Mouse (Mus musculus) embryonic facial prominence, embryonic 13.5 days (tissue): Measurements from ENCODE around the gene E130114P18Rik. TPM values are rescaled to one million over a fixed set of nuclear protein-coding genes. Genes with fewer than 3 reads are reported as not detected.

ENCODE experiments used
- ATAC-seq: fragments of 200-750 bp; cut with Nextera tagmentation; 2 replicates; pipeline ENCODE4 v1.8.0; 2017; ENCODE audit warnings: low read depth; ENCODE audit not compliant: insufficient number of reproducible peaks, insufficient read depth, low FRiP score, low TSS enrichment
- H3K27ac ChIP-seq: fragments of 300-500 bp; sonication (generic); 2 replicates; pipeline ENCODE4 v1.5.1; 2015; ENCODE audit warnings: moderate library complexity, mild to moderate bottlenecking, inconsistent platforms
- H3K27me3 ChIP-seq: fragments of 300-500 bp; sonication (generic); 2 replicates; pipeline ENCODE4 v1.6.1; 2015; ENCODE audit warnings: mild to moderate bottlenecking, inconsistent platforms
- H3K36me3 ChIP-seq: fragments of 300-500 bp; sonication (generic); 2 replicates; pipeline ENCODE4 v1.6.1; 2015; ENCODE audit warnings: mild to moderate bottlenecking, inconsistent platforms
- H3K4me1 ChIP-seq: fragments of 300-500 bp; sonication (generic); 2 replicates; pipeline ENCODE4 v1.6.1; 2015; ENCODE audit warnings: inconsistent platforms
- H3K4me2 ChIP-seq: fragments of 300-500 bp; sonication (generic); 2 replicates; pipeline ENCODE4 v1.6.1; 2015; ENCODE audit warnings: moderate library complexity, mild to moderate bottlenecking, inconsistent platforms
- H3K4me3 ChIP-seq: fragments of 300-500 bp; sonication (generic); 2 replicates; pipeline ENCODE4 v1.5.1; 2015; ENCODE audit warnings: mild to moderate bottlenecking, inconsistent platforms
- H3K9ac ChIP-seq: fragments of 300-500 bp; sonication (generic); 2 replicates; pipeline ENCODE4 v1.6.1; 2015; ENCODE audit warnings: mild to moderate bottlenecking, inconsistent platforms
- H3K9me3 ChIP-seq: fragments of 300-500 bp; sonication (generic); 2 replicates; pipeline ENCODE4 v1.6.1; 2016; ENCODE audit warnings: inconsistent platforms
- WGBS: fragments of 180-500 bp; shearing (Covaris S2); methylation state at CpG from one replicate; pipeline ENCODE4 v1.1.7; 2015; ENCODE audit warnings: mixed read lengths; 5-methylcytosine and 5-hydroxymethylcytosine counted together
- polyA plus RNA-seq: library from polyadenylated mRNA; unstranded; fragments of >200 nt; fragmentation: Nextera tagmentation; extraction: Ambion mirVana; gene quantifications from 2 replicates; pipeline ENCODE4 v1.2.1, GENCODE M21; 2015

Gene E130114P18Rik
- polyA plus RNA-seq, 1 experiment from 2014 or later, result 5.0 TPM

DNA sequence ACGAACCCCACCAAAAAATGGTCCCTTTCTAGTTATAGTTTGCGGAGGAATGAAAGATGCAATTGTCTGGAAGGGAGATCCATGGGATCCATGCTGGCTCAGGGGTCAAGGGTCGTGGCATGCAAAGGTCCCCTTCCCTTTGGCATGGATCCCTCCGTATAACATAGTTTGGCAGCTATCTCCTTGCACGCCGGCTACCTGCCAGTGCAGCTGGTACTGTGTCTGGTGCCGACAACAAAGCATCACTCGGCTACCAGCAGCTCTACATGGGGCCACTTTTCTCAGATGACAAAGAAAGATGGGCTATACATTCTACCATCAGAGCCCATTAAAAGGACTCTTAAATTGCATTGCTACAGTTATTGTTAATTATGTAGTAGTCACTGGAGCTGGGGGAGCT is 169.2 kb downstream of the E130114P18Rik start:
- no peak for ATAC-seq

DNA sequence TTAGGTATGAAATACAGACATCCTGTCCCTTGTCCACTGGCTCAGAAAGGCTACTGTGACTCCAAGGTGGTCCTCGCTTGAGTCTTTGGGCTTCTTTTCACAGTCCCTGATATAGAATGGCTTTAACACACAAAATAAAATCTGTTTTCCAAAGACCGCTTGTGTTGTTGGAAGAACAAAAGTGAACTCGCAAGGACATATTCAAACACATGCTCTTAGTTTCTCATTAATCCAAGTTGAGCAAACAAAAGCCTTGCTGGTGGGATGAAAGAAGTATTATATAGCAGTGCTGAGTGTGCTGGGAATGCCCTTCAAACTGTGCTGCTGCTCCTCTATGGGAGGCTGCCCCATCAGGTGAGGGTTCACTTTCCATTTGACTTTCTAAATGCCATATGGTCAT is 169.7 kb downstream of the E130114P18Rik start:
- no peaks in the 10 kb centered on the region for H3K36me3 ChIP-seq
- ATAC-seq, result no peak
- H3K27ac ChIP-seq, result no peak overlapping the region
- WGBS, result 89% methylated on average over 3 of the region's 3 CpGs
- H3K9ac ChIP-seq, result no peak overlapping the region
- H3K27me3 ChIP-seq, result no peaks in the 10 kb centered on the region
- no peak overlapping the region for H3K4me2 ChIP-seq
- H3K4me1 ChIP-seq, result peaks cover 49% of the 10 kb centered on the region
- no peaks in the 10 kb centered on the region for H3K9me3 ChIP-seq
- H3K4me3 ChIP-seq, result no peak overlapping the region

More for the DNA sequence above, 169.2 kb downstream of the E130114P18Rik start:
- Histone ChIP-seq H3K27ac (no peak overlapping the region), H3K4me1 (peaks cover 49% of the 10 kb centered on the region), H3K4me3 (no peak overlapping the region), H3K27me3 (no peaks in the 10 kb centered on the region), H3K9me3 (no peaks in the 10 kb centered on the region), H3K9ac (no peak overlapping the region), H3K36me3 (no peaks in the 10 kb centered on the region), H3K4me2 (no peak overlapping the region)
- 53% methylated on average over 8 of the region's 8 CpGs for WGBS

DNA sequence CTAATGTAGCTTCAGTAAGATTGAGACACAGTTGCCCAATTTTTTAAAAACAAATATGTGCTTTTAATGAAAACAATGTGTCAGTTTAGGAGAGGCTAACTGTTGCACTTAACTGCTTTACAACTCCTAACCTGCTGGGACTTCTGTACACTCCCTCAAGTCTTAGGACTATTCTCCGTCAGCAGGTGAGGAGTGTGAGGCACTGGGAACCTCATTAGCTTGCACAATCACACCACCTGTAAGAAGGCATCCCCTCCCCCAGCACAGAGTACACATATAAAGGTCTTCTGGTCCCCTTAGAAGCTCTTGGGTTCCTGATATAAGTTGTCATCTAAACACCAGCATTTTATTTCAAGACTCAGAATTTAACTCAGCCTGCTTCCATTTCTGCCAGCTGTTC is 170.7 kb downstream of the E130114P18Rik start:
- Histone ChIP-seq H3K4me3 (no peak overlapping the region), H3K4me2 (no peak overlapping the region), H3K9me3 (no peaks in the 10 kb centered on the region), H3K27ac (no peak overlapping the region), H3K4me1 (peaks cover 46% of the 10 kb centered on the region), H3K36me3 (no peaks in the 10 kb centered on the region), H3K27me3 (no peaks in the 10 kb centered on the region), H3K9ac (no peak overlapping the region)
- ATAC-seq, result no peak
- WGBS, result 63% methylated on average over 1 of the region's 1 CpGs

DNA sequence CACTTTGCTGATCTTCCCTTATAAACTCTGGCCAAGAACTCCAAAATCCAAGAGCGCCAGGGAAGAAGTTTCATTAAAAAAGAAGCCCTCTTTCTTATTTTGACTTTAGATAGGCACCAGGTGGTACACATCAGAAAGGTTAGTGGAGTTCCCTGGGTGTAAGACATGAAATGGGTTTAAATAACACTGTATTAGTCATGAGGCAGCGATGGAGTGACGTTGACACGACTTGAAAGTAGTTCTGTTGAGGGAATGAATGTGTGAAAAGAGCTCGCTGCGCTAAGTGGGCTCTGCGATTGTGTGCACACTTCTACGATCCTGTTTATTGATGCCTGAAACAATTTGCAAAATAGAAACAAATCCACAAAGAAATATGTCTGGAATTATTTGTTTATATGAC is 171.4 kb downstream of the E130114P18Rik start:
- Histone ChIP-seq H3K4me2 (no peak overlapping the region), H3K27ac (no peak overlapping the region), H3K9me3 (no peaks in the 10 kb centered on the region), H3K4me3 (no peak overlapping the region), H3K27me3 (no peaks in the 10 kb centered on the region), H3K36me3 (no peaks in the 10 kb centered on the region), H3K4me1 (peaks cover 45% of the 10 kb centered on the region), H3K9ac (no peak overlapping the region)
- ATAC-seq, result no peak
- WGBS, result 74% methylated on average over 8 of the region's 8 CpGs

DNA sequence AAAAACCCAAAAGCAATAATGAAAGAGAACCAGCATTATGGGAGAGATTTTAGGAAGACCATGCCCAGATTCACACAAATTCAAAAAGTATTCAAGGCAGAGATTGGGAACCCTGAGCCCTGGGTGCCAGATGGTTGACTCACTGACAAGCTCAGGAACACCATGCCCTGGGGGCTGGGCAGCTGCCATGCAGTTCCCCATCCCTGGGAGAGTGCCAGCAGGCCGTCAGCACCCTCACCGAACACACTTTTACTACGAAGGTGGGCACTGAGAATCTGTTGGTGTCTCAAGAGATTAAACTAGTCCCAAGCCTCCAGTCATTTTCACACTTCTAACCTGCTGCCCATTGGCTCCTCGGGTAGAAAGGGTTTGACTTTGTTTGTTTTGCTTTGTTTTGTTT is 175.3 kb downstream of the E130114P18Rik start:
- Histone ChIP-seq H3K27ac (no peak overlapping the region), H3K4me3 (no peak overlapping the region), H3K4me2 (no peak overlapping the region), H3K4me1 (peaks cover 25% of the 10 kb centered on the region), H3K27me3 (no peaks in the 10 kb centered on the region), H3K9ac (no peak overlapping the region), H3K9me3 (no peaks in the 10 kb centered on the region), H3K36me3 (no peaks in the 10 kb centered on the region)
- ATAC-seq, result no peak
- WGBS, result 65% methylated on average over 4 of the region's 4 CpGs

DNA sequence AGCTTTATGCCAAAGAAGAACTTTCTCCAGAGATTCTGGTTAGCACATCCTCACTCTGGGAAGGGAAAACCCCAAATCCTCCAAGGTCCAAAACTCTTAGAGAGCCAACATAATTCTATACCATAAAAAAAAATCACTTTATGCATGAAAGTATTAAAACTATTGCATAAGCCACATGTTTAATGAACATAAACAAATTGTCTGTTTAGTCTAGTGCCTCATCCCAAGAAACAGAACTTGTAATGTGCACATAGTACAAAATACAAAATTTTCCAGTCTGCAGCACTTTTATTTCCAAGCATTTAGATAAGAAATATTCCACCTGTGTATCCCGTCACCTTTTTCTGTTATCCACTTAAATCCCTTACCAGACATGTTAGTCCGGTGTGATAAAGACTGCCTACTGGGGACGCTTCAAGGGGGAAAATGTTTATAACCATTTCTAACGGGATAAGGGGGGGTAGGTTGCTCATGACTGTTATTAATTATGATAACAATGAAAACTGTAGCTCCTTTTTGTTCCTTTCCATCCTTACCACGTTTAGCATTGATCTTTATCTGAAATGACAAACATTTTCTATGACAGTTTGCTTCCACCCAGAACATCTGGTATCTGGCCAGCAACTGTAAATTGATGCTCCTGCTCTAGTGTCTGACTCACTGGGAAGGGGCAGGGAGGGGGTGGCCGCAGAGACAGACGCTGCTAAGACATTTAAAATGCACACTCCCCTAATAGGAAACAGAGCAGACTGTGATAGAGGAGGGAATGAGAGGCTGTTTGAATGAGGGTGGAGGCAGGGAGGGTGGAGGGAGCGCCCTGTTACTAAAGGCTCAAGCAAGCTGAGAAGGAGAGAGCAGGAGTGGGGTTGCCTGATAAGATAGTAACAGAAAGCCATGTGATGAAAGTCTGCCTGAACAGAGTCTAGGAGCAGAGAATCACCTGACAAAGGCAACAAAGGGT is 176.7 kb downstream of the E130114P18Rik start:
- H3K27me3 ChIP-seq, result no peaks in the 10 kb centered on the region
- H3K27ac ChIP-seq, result peak overlapping the region; percentile 57
- 12% methylated on average over 8 of the region's 8 CpGs for whole genome bisulfite sequencing

DNA sequence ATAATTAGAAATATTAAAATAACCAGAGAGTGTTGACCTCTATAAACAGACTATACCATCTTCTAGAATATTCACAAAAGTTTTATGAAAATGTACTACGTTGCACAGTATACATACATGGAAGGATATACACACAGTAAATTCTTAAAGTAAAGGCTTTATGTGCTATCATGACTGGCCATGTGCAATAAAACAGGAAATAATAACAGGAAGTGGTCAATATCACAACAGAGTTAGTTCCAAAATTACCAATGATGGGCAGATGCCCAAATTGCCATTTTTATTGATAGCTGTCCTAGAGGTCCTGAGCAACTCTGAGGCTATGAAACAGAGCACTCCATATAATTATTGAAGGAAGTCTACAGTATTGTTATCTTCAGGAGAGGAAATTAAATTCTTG is 180.4 kb downstream of the E130114P18Rik start:
- no peak overlapping the region for H3K9ac ChIP-seq
- WGBS, result 98% methylated on average over 1 of the region's 1 CpGs
- no peak overlapping the region for H3K4me3 ChIP-seq
- H3K27me3 ChIP-seq, result no peaks in the 10 kb centered on the region
- H3K4me2 ChIP-seq, result no peak overlapping the region
- H3K4me1 ChIP-seq, result peaks cover 15% of the 10 kb centered on the region
- no peaks in the 10 kb centered on the region for H3K9me3 ChIP-seq
- H3K27ac ChIP-seq, result no peak overlapping the region
- ATAC-seq, result no peak
- no peaks in the 10 kb centered on the region for H3K36me3 ChIP-seq

More for the DNA sequence above, 176.7 kb downstream of the E130114P18Rik start:
- peaks cover 15% of the 10 kb centered on the region for H3K4me1 ChIP-seq
- no peaks in the 10 kb centered on the region for H3K9me3 ChIP-seq
- H3K4me3 ChIP-seq, result no peak overlapping the region
- H3K9ac ChIP-seq, result no peak overlapping the region
- ATAC-seq, result peak; percentile 67; the same call in 1 of the 2 replicates
- no peaks in the 10 kb centered on the region for H3K36me3 ChIP-seq
- peak overlapping the region; percentile 44 for H3K4me2 ChIP-seq

DNA sequence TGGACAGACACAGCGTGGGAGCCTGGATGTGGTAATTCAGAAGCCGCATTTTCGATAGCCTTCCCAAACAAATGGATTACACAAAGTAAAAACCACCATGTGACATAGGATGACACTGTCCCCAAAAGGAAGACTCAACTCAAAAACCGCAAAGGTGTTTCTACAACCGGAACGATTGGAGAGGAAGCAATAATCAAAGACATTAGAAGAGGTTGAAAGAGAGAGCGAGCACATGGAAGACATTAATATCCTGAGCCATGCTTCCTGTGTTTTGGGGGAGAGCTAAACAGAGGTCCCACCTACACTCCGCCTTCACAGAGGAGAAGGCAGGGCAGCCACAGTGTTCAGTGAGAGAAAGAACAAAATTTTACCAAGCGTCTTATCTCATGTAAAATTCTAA is 181.5 kb downstream of the E130114P18Rik start:
- 42% methylated on average over 9 of the region's 9 CpGs for WGBS
- Histone ChIP-seq H3K4me1 (peaks cover 7% of the 10 kb centered on the region), H3K36me3 (no peaks in the 10 kb centered on the region), H3K27me3 (no peaks in the 10 kb centered on the region), H3K9ac (no peak overlapping the region), H3K27ac (no peak overlapping the region), H3K4me3 (no peak overlapping the region), H3K4me2 (no peak overlapping the region), H3K9me3 (no peaks in the 10 kb centered on the region)
- no peak for ATAC-seq

DNA sequence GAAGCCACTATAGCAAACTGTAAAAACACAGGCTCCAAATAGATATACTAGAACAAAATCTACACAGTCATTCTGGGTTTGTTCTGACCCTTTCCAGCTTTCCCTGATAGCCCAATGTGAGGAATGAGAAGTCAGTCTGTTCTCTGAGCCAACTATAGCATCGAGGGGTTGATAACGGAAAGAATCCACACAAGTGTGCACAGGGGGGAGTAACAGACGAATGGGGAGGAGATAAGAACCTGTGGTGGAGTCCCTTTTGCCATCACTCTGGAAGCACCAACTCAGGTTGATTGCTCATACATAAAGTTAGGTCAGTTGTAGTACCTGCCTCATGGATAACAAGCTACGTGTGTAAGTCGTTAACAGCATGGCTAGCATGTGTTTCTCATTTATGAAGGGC is 184.0 kb downstream of the E130114P18Rik start:
- Histone ChIP-seq H3K4me1 (0 out of 2 replicates have a peak, but pooled peaks cover 3% of the 10 kb centered on the region), H3K36me3 (no peaks in the 10 kb centered on the region), H3K4me2 (no peak overlapping the region), H3K27ac (no peak overlapping the region), H3K9ac (no peak overlapping the region), H3K27me3 (no peaks in the 10 kb centered on the region), H3K4me3 (no peak overlapping the region), H3K9me3 (no peaks in the 10 kb centered on the region)
- WGBS, result 59% methylated on average over 5 of the region's 5 CpGs
- ATAC-seq, result no peak

DNA sequence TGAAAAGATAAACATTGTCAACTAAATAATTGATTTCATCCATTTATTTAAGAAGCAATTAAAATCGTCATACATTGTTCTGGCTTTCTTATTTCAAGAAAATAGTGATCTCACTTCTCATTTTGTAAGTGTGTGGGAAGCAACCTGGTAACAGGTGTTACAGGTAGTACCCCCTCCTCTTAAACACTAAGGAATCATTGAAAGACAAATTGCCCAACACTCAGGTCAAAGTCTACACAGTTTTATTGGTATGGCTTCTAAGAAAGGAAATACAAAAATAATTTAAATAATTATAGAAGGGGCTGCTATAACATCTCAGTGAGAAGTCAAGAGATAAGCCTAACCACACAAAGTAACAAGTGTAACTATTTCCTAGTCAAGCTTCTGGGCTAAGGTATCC is 188.1 kb downstream of the E130114P18Rik start:
- ATAC-seq, result no peak
- 35% methylated on average over 1 of the region's 1 CpGs for WGBS

DNA sequence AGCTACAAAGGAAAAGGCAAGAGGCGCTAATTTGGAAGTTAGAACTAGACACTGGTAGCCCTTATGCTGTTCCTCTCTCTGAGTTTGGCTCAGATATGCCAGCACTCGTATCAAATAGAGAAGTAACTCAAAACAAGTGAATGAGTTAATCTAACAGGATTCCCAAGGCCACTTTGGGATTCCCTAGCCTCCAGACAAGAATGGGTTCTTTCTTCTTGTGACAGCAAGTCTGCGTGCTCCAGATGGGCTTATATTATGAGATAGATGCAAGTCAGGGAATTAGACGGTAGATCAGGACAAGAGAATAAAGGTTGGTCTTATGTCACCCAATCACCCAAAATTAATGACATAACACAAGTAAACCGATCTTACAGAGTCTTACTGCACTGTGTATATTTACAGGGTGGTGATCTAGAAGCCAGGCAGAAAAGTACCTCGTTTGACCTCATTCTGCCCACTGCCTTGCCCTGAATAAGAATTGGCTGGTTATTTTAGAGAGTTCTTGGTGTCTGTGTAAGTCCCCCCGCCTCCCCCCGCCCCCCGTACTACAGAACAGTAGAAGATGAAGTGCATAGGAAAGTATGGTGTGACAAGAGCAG is 190.4 kb downstream of the E130114P18Rik start:
- Histone ChIP-seq H3K4me2 (peak overlapping the region; percentile 36; the same call in 1 of the 2 replicates), H3K4me3 (no peak overlapping the region), H3K36me3 (no peaks in the 10 kb centered on the region), H3K27ac (no peak overlapping the region), H3K27me3 (peaks cover 4% of the 10 kb centered on the region; the same call in 1 of the 2 replicates), H3K9me3 (no peaks in the 10 kb centered on the region), H3K4me1 (peaks cover 11% of the 10 kb centered on the region), H3K9ac (no peak overlapping the region)
- ATAC-seq, result no peak
- WGBS, result 44% methylated on average over 9 of the region's 9 CpGs

More for the DNA sequence above, 188.1 kb downstream of the E130114P18Rik start:
- no peak overlapping the region for H3K9ac ChIP-seq
- no peak overlapping the region for H3K4me2 ChIP-seq
- H3K36me3 ChIP-seq, result no peaks in the 10 kb centered on the region
- H3K27me3 ChIP-seq, result peaks cover 4% of the 10 kb centered on the region; the same call in 1 of the 2 replicates
- no peak overlapping the region for H3K27ac ChIP-seq
- peaks cover 6% of the 10 kb centered on the region for H3K4me1 ChIP-seq
- no peaks in the 10 kb centered on the region for H3K9me3 ChIP-seq
- no peak overlapping the region for H3K4me3 ChIP-seq

DNA sequence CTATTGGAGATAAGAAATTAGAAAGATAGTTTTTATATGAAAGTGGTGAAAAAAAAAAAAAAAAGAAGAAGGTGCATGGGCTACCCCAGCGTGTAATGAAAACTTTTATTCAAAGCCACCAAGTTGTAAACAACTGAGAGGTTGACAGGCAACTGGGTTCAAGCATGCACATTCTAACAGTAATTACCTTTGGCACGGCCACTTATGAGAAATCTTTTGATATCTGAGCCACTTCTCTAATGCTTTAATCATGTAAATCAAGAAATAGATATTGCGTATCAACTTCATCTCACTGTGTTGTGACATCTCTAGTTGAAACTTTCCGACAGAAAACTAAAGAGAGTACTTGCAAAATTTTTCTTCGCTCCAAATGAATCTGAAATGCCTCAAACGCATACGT is 192.7 kb downstream of the E130114P18Rik start:
- Histone ChIP-seq H3K27me3 (peaks cover 10% of the 10 kb centered on the region), H3K9me3 (no peaks in the 10 kb centered on the region), H3K4me2 (peak overlapping the region; percentile 55), H3K4me1 (peaks cover 11% of the 10 kb centered on the region), H3K36me3 (no peaks in the 10 kb centered on the region), H3K9ac (no peak overlapping the region), H3K27ac (no peak overlapping the region), H3K4me3 (no peak overlapping the region)
- ATAC-seq, result no peak
- WGBS, result 21% methylated on average over 7 of the region's 7 CpGs
